Mouse (Mus musculus): ENCODE measurements at regions not wholly inside any gene's neighbourhood (a gene's known extent, or its start where the extent isn't known, plus 50 kb on each side); places are given as distances from the start of the nearest gene placed in this dataset.

DNA sequence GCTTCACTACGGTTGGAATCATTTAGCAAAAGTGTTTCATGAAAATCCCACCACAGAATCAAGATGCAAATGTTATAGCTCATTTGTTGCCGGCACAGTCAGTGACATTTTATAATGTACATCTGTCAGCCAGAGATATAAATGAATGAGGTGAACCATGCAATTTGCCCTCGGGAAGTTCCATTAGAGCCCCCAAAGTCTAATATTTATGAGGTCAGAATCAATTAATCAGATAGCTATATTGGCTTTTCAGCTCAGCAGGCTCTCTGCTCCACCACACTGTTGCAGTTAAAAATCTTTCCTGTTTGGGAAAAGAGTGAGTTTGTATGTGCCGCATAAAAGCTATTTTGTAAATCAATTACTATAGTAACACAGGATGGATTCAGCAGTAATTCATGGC lies 430.7 kb upstream of the Nrsn1 start:
- DNase-seq: no peak
- TF ChIP-seq POLR2A (IDR thresholded peaks at IDR 0.05; ENCODE audit: insufficient read depth, low read depth, low read length) (no peak), CTCF (IDR thresholded peaks at IDR 0.05) (no peak), EP300 (IDR thresholded peaks at IDR 0.05; ENCODE audit: insufficient read depth, low read depth, low read length) (no peak)
- intact Hi-C loops (cut with DNase I): no loop called here

DNA sequence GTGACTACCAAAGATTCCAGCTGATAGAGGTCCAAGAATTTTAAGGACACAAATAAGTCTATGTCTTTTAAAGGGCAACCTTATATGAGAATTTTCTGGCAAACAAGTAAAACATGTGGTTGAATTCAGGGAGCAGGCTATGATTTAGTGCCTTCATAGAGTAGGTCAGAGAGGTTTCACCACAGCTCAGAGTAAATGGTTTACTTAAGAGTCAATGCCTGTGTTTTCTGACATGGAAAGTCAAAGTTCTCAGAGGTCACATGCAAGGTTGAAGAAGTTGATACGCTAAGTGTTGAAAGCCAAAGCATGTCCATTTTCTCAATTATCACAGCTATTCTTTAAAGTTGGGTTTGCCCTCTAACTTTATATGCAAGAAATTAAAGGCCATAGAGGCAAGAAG lies 425.7 kb upstream of the Nrsn1 start:
- H3K4me3 ChIP-seq: no peak overlapping the region
- H3K9ac ChIP-seq (ENCODE audit: low read depth, low read length): no peak overlapping the region
- H3K36me3 ChIP-seq (ENCODE audit: control insufficient read depth, insufficient read depth, low read length): no peaks in the 10 kb centered on the region
- DNase-seq: no peak
- H3K27me3 ChIP-seq (ENCODE audit: control insufficient read depth, insufficient read depth, low read length): no peaks in the 10 kb centered on the region
- no peaks in the 10 kb centered on the region for H3K79me2 ChIP-seq (replicated peaks; ENCODE audit: control insufficient read depth, insufficient read depth, low read length)
- 100% methylated on average over 1 of the region's 1 CpGs for WGBS
- H3K27ac ChIP-seq: no peak overlapping the region
- H3K4me1 ChIP-seq (ENCODE audit: control insufficient read depth, insufficient read depth, low read length): no peaks in the 10 kb centered on the region
- TF ChIP-seq CTCF (IDR thresholded peaks at IDR 0.05) (no peak), EP300 (IDR thresholded peaks at IDR 0.05; ENCODE audit: insufficient read depth, low read depth, low read length) (no peak), POLR2A (IDR thresholded peaks at IDR 0.05; ENCODE audit: insufficient read depth, low read depth, low read length) (no peak)
- intact Hi-C loops (cut with DNase I): no loop called here

More for the DNA sequence above, 430.7 kb upstream of the Nrsn1 start:
- Histone ChIP-seq H3K27me3 (ENCODE audit: control insufficient read depth, insufficient read depth, low read length) (no peaks in the 10 kb centered on the region), H3K27ac (no peak overlapping the region), H3K79me2 (replicated peaks; ENCODE audit: control insufficient read depth, insufficient read depth, low read length) (no peaks in the 10 kb centered on the region), H3K9ac (ENCODE audit: low read depth, low read length) (no peak overlapping the region), H3K4me3 (no peak overlapping the region), H3K4me1 (ENCODE audit: control insufficient read depth, insufficient read depth, low read length) (no peaks in the 10 kb centered on the region), H3K36me3 (ENCODE audit: control insufficient read depth, insufficient read depth, low read length) (no peaks in the 10 kb centered on the region)
- WGBS: 68% methylated on average over 4 of the region's 4 CpGs

DNA sequence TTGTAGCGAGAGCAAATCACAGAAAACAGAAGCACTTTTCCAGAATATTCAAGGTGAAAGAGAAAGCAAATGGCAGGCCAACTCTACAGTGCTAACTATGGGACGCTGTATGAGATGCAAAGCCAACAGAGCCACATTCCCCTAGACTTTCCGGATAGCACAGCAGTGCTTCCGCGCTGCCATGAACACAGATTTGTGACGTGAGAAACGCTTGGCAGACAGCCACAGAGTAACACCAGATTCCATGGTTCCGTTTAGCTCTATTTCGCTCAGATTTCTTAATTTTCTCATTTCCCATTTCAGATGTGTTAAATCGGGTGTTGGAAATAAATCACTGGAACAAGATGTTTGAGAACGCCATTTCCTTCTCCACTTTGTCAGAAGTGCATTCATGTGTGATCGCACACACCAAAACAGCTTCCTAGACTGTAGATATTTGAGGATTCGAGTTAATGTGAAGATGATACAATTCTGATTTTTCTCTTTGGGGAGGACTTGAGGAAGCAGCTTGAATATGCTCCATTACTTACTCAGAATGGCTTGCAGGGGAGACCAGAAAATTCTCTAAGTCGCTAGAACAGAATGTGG lies 424.8 kb upstream of the Nrsn1 start:
- WGBS: 85% methylated on average over 14 of the region's 14 CpGs

DNA sequence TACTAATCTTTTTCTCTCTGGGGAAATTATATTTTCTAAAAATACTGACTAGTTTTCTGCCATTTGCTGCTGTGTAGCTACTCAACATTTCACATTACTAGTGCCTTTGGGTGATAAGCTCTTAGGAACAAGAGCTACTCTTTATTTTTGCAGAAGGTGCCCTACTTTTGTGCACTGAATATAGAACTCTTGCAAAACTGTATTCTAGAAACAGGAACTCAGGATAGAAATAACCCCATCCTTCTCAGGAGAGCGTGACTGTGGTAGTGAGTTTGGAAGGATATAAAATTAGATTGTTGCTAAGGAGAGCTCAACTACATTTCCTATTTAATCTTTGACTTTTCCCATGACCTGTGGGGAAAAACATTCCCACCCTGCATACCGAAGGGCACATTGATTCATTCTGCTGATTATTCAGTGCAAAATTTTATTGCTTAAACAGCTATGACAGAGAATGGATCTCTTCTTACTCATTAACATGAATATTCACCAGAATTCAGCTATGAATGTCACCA lies 408.0 kb upstream of the Nrsn1 start:
- Histone ChIP-seq H3K9ac (ENCODE audit: low read depth, low read length) (no peak overlapping the region), H3K4me1 (ENCODE audit: control insufficient read depth, insufficient read depth, low read length) (no peaks in the 10 kb centered on the region), H3K79me2 (replicated peaks; ENCODE audit: control insufficient read depth, insufficient read depth, low read length) (no peaks in the 10 kb centered on the region), H3K4me3 (no peak overlapping the region), H3K36me3 (ENCODE audit: control insufficient read depth, insufficient read depth, low read length) (no peaks in the 10 kb centered on the region), H3K27me3 (ENCODE audit: control insufficient read depth, insufficient read depth, low read length) (no peaks in the 10 kb centered on the region), H3K27ac (no peak overlapping the region)
- no peak for DNase-seq
- 49% methylated on average over 2 of the region's 2 CpGs for WGBS
- TF ChIP-seq CTCF (IDR thresholded peaks at IDR 0.05): no peak
- no peak for TF ChIP-seq EP300 (IDR thresholded peaks at IDR 0.05; ENCODE audit: insufficient read depth, low read depth, low read length)
- TF ChIP-seq POLR2A (IDR thresholded peaks at IDR 0.05; ENCODE audit: insufficient read depth, low read depth, low read length): no peak
- intact Hi-C loops (cut with DNase I): no loop called here

More for the DNA sequence above, 424.8 kb upstream of the Nrsn1 start:
- Histone ChIP-seq H3K4me1 (ENCODE audit: control insufficient read depth, insufficient read depth, low read length) (no peaks in the 10 kb centered on the region), H3K9ac (ENCODE audit: low read depth, low read length) (no peak overlapping the region), H3K4me3 (no peak overlapping the region), H3K79me2 (replicated peaks; ENCODE audit: control insufficient read depth, insufficient read depth, low read length) (no peaks in the 10 kb centered on the region), H3K36me3 (ENCODE audit: control insufficient read depth, insufficient read depth, low read length) (no peaks in the 10 kb centered on the region), H3K27me3 (ENCODE audit: control insufficient read depth, insufficient read depth, low read length) (no peaks in the 10 kb centered on the region), H3K27ac (no peak overlapping the region)
- no peak for DNase-seq
- TF ChIP-seq POLR2A (IDR thresholded peaks at IDR 0.05; ENCODE audit: insufficient read depth, low read depth, low read length) (no peak), EP300 (IDR thresholded peaks at IDR 0.05; ENCODE audit: insufficient read depth, low read depth, low read length) (no peak), CTCF (IDR thresholded peaks at IDR 0.05) (no peak)
- intact Hi-C loops (cut with DNase I): no loop called here

DNA sequence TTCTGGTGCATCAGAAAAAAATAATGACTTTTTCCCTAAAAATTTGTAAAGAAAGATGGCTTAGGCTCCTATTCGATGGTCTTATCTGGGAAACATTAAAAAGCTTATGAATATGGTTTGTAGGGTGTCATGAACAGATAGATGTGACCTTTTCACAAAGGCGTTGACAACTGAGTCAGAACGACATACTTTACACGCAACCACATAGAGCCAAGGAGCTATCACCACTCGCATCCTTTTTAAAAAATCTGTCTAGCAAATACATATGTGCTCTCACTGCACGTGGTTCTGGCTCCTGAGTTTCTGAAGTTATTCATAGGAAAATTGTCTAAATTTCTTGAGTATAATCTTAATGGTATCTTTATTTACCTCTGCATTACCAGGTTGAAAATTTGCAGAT lies 404.9 kb upstream of the Nrsn1 start:
- 76% methylated on average over 6 of the region's 6 CpGs for WGBS
- H3K27me3 ChIP-seq (ENCODE audit: control insufficient read depth, insufficient read depth, low read length): no peaks in the 10 kb centered on the region
- no peak overlapping the region for H3K27ac ChIP-seq
- H3K4me3 ChIP-seq: no peak overlapping the region
- intact Hi-C loops (cut with DNase I): no loop called here
- H3K4me1 ChIP-seq (ENCODE audit: control insufficient read depth, insufficient read depth, low read length): no peaks in the 10 kb centered on the region
- DNase-seq: no peak
- no peaks in the 10 kb centered on the region for H3K79me2 ChIP-seq (replicated peaks; ENCODE audit: control insufficient read depth, insufficient read depth, low read length)
- no peak overlapping the region for H3K9ac ChIP-seq (ENCODE audit: low read depth, low read length)
- no peak for TF ChIP-seq CTCF (IDR thresholded peaks at IDR 0.05)
- TF ChIP-seq EP300 (IDR thresholded peaks at IDR 0.05; ENCODE audit: insufficient read depth, low read depth, low read length): no peak
- TF ChIP-seq POLR2A (IDR thresholded peaks at IDR 0.05; ENCODE audit: insufficient read depth, low read depth, low read length): no peak
- H3K36me3 ChIP-seq (ENCODE audit: control insufficient read depth, insufficient read depth, low read length): no peaks in the 10 kb centered on the region

DNA sequence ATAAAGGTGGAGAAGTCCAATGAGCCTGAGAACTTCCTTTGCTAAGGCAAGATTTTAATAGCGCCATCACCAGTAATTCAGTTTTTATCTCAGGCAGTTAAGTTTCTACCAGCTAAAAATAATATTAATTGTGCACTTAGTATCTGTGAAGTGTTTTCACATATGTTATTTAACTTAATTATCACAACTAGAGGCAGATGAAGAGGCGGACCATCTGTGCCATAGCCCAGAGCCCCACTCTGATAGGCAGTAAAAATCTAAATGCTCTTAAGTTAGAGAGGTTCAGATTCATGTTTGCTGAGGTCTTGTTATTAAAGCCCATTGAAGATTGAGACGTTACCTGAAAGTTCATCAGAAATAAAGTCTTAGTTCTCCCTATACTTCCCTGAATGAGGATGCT lies 395.7 kb upstream of the Nrsn1 start:
- H3K4me1 ChIP-seq (ENCODE audit: control insufficient read depth, insufficient read depth, low read length): no peaks in the 10 kb centered on the region
- no peaks in the 10 kb centered on the region for H3K27me3 ChIP-seq (ENCODE audit: control insufficient read depth, insufficient read depth, low read length)
- H3K4me3 ChIP-seq: no peak overlapping the region
- DNase-seq: no peak
- no peaks in the 10 kb centered on the region for H3K36me3 ChIP-seq (ENCODE audit: control insufficient read depth, insufficient read depth, low read length)
- H3K79me2 ChIP-seq (replicated peaks; ENCODE audit: control insufficient read depth, insufficient read depth, low read length): no peaks in the 10 kb centered on the region
- TF ChIP-seq POLR2A (IDR thresholded peaks at IDR 0.05; ENCODE audit: insufficient read depth, low read depth, low read length): no peak
- TF ChIP-seq CTCF (IDR thresholded peaks at IDR 0.05): no peak
- no peak for TF ChIP-seq EP300 (IDR thresholded peaks at IDR 0.05; ENCODE audit: insufficient read depth, low read depth, low read length)
- WGBS: 85% methylated on average over 3 of the region's 3 CpGs
- H3K27ac ChIP-seq: no peak overlapping the region
- no peak overlapping the region for H3K9ac ChIP-seq (ENCODE audit: low read depth, low read length)
- intact Hi-C loops (cut with DNase I): no loop called here
